Mouse (Mus musculus) spleen, adult 2 months (tissue): ENCODE data around the gene Spns2. TPM values are rescaled to one million over a fixed set of nuclear protein-coding genes. Genes with fewer than 3 reads are reported as not detected.

ENCODE experiments used
- DNase-seq, 2 experiments: peaks; one replicate each; pipeline versions ENCODE4 v3.0.0 to v3.0.0-alpha.2; 2012 to 2021; ENCODE audit warnings: low spot score in 2 of 2, low read depth in 1 of 2
- H3K27ac ChIP-seq: fragments of 200-500 bp; 2 replicates; pipeline ENCODE4 v1.5.1; 2012; ENCODE audit warnings: low read length, inconsistent platforms; ENCODE audit not compliant: insufficient read depth
- H3K27me3 ChIP-seq: fragments of 200-500 bp; 2 replicates; pipeline ENCODE4 v1.6.1; 2012; ENCODE audit warnings: mild to moderate bottlenecking, moderate library complexity, low read length, inconsistent platforms; ENCODE audit not compliant: control insufficient read depth, insufficient read depth
- H3K36me3 ChIP-seq: fragments of 200-500 bp; 2 replicates; pipeline ENCODE4 v1.6.1; 2012; ENCODE audit warnings: mild to moderate bottlenecking, low read length, inconsistent platforms; ENCODE audit not compliant: control insufficient read depth, insufficient read depth
- H3K4me1 ChIP-seq: fragments of 200-500 bp; 2 replicates; pipeline ENCODE4 v1.6.1; 2011; ENCODE audit warnings: inconsistent platforms; ENCODE audit not compliant: control insufficient read depth, insufficient read depth, insufficient read length
- H3K4me3 ChIP-seq: fragments of 200-500 bp; 2 replicates; pipeline ENCODE4 v1.5.1; 2011; ENCODE audit warnings: mild to moderate bottlenecking, inconsistent platforms; ENCODE audit not compliant: insufficient read depth, insufficient read length; ENCODE audit errors: extremely low read depth
- CTCF ChIP-seq: fragments of 200-500 bp; IDR thresholded peaks from 2 replicates; pipeline ENCODE4 v1.5.1; 2011; ENCODE audit warnings: mild to moderate bottlenecking, inconsistent platforms; ENCODE audit not compliant: insufficient read depth, insufficient read length, insufficient replicate concordance; ENCODE audit errors: extremely low read depth
- POLR2A ChIP-seq: fragments of 200-500 bp; IDR thresholded peaks from 2 replicates; pipeline ENCODE4 v1.6.1; 2011; ENCODE audit warnings: low read depth, low read length, inconsistent platforms
- WGBS: fragments of 180-500 bp; shearing (Covaris S2); methylation state at CpG from one replicate; pipeline ENCODE4 v1.1.7; 2018; 5-methylcytosine and 5-hydroxymethylcytosine counted together
- polyA plus RNA-seq: library from polyadenylated mRNA; depleted of rRNA; stranded (reverse); fragments of >200 nt; gene quantifications from 2 replicates; pipeline ENCODE4 v1.2.3, GENCODE M21; 2012

The Spns2 gene
- polyA plus RNA-seq, 1 experiment: 43.4 TPM

- DNase-seq: no peak
- no peak for TF ChIP-seq CTCF
- no peak for TF ChIP-seq POLR2A
- no peak overlapping the region for H3K27ac ChIP-seq
- no peaks in the 10 kb centered on the region; the same call in 1 of the 2 replicates for H3K27me3 ChIP-seq
- no peaks in the 10 kb centered on the region for H3K36me3 ChIP-seq
- WGBS: 48% methylated on average over 5 of the region's 5 CpGs
- peaks cover 15% of the 10 kb centered on the region for H3K4me1 ChIP-seq
- H3K4me3 ChIP-seq: no peak overlapping the region
Observed at GRCm38 (mm10) chr11:72485157-72485556, 4.5 kb downstream of the Spns2 start.

GRCm38 (mm10) chr11:72484549-72484948 lies 5.2 kb downstream of the Spns2 start:
- Histone ChIP-seq H3K4me1 (peaks cover 15% of the 10 kb centered on the region), H3K4me3 (no peak overlapping the region), H3K36me3 (no peaks in the 10 kb centered on the region), H3K27me3 (no peaks in the 10 kb centered on the region; the same call in 1 of the 2 replicates), H3K27ac (no peak overlapping the region)
- no peak for TF ChIP-seq CTCF
- no peak for TF ChIP-seq POLR2A
- WGBS: 7% methylated on average over 6 of the region's 6 CpGs
- DNase-seq: no peak

- Histone ChIP-seq H3K4me3 (no peak overlapping the region), H3K4me1 (peaks cover 6% of the 10 kb centered on the region; the same call in 1 of the 2 replicates), H3K27me3 (no peaks in the 10 kb centered on the region), H3K36me3 (no peaks in the 10 kb centered on the region), H3K27ac (no peak overlapping the region)
- TF ChIP-seq CTCF (no peak), POLR2A (no peak)
- DNase-seq: no peak
- 56% methylated on average over 4 of the region's 4 CpGs for WGBS
Observed at GRCm38 (mm10) chr11:72481952-72482351, 7.8 kb downstream of the Spns2 start.

GRCm38 (mm10) chr11:72481313-72481712 lies 8.4 kb downstream of the Spns2 start:
- 57% methylated on average over 5 of the region's 5 CpGs for WGBS
- DNase-seq: no peak
- no peaks in the 10 kb centered on the region for H3K27me3 ChIP-seq
- H3K27ac ChIP-seq: no peak overlapping the region
- H3K36me3 ChIP-seq: no peaks in the 10 kb centered on the region
- H3K4me1 ChIP-seq: peaks cover 12% of the 10 kb centered on the region; the same call in 1 of the 2 replicates
- H3K4me3 ChIP-seq: no peak overlapping the region
- TF ChIP-seq CTCF (no peak), POLR2A (no peak)

GRCm38 (mm10) chr11:72479499-72479898 lies 10.2 kb downstream of the Spns2 start:
- H3K4me1 ChIP-seq: peaks cover 29% of the 10 kb centered on the region
- TF ChIP-seq POLR2A (no peak), CTCF (no peak)

GRCm38 (mm10) chr11:72478228-72478627 lies 11.5 kb downstream of the Spns2 start:
- 53% methylated on average over 6 of the region's 6 CpGs for WGBS
- DNase-seq: no peak
- H3K27me3 ChIP-seq: no peaks in the 10 kb centered on the region
- peaks cover 2% of the 10 kb centered on the region; the same call in 1 of the 2 replicates for H3K36me3 ChIP-seq
- H3K4me3 ChIP-seq: no peak overlapping the region
- no peak overlapping the region; the same call in 1 of the 2 replicates for H3K27ac ChIP-seq
- TF ChIP-seq POLR2A (no peak), CTCF (no peak)
- peaks cover 29% of the 10 kb centered on the region for H3K4me1 ChIP-seq

More at GRCm38 (mm10) chr11:72479499-72479898, 10.2 kb downstream of the Spns2 start:
- H3K27me3 ChIP-seq: no peaks in the 10 kb centered on the region
- no peak overlapping the region for H3K4me3 ChIP-seq
- no peaks in the 10 kb centered on the region for H3K36me3 ChIP-seq
- WGBS: 37% methylated on average over 2 of the region's 2 CpGs
- no peak for DNase-seq
- H3K27ac ChIP-seq: no peak overlapping the region

GRCm38 (mm10) chr11:72477653-72478052 lies 12.1 kb downstream of the Spns2 start:
- H3K36me3 ChIP-seq: peaks cover 2% of the 10 kb centered on the region; the same call in 1 of the 2 replicates
- DNase-seq: no peak
- H3K4me3 ChIP-seq: no peak overlapping the region
- no peaks in the 10 kb centered on the region for H3K27me3 ChIP-seq
- H3K4me1 ChIP-seq: peaks cover 29% of the 10 kb centered on the region
- WGBS: 87% methylated on average over 1 of the region's 1 CpGs
- TF ChIP-seq CTCF (no peak), POLR2A (no peak)
- no peak overlapping the region for H3K27ac ChIP-seq

- Histone ChIP-seq H3K4me3 (no peak overlapping the region), H3K4me1 (peaks cover 29% of the 10 kb centered on the region), H3K36me3 (peaks cover 2% of the 10 kb centered on the region; the same call in 1 of the 2 replicates), H3K27me3 (no peaks in the 10 kb centered on the region), H3K27ac (no peak overlapping the region)
- no peak for DNase-seq
- WGBS: 58% methylated on average over 5 of the region's 5 CpGs
- TF ChIP-seq POLR2A: no peak
- no peak for TF ChIP-seq CTCF
Observed at GRCm38 (mm10) chr11:72477182-72477581, 12.5 kb downstream of the Spns2 start.
